34 mouse cellular contexts compared by ENCODE assay signal in the genomic region with DNA sequence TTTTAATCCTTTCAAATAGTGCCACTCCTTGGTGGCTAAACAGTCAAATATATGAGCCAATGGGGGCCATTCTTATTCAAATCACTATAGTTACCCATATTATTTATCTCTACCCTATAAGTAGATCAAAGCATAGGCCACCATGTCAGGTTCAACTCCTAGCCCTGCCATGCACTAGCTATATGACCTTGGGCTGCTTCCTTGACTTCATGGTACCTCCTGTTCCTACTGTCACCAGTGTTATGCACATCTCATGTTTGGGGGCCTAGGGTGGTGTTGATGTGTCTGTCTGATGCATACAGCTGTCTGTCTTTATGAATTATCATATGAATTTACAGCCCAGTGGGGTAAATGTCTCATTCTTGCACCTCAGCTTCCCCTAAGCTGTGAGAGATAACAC.
"Had no signal": no experiment of that assay in that cellular context is flagged by ENCODE, and none has a peak within 500 bp of the region (broad histone marks: within the 10 kb centered on the region; RNA-seq: fewer than 3 reads in every experiment).

No protein-coding gene starts in this region.

- H3K9me3 ChIP-seq: heart, embryonic 10.5 days; heart, embryonic 15.5 days; hindbrain, embryonic 12.5 days; hindbrain, embryonic 13.5 days; hindbrain, embryonic 15.5 days; intestine, embryonic 15.5 days had no signal

- H3K9ac ChIP-seq: heart, embryonic 12.5 days; heart, embryonic 13.5 days; heart, embryonic 15.5 days; hindbrain, embryonic 12.5 days; hindbrain, embryonic 13.5 days; hindbrain, embryonic 14.5 days; hindbrain, embryonic 15.5 days; intestine, embryonic 15.5 days; kidney, embryonic 15.5 days had no signal

- ATAC-seq: hindbrain, embryonic 16.5 days; hindbrain, postnatal 0 days; inflammation-experienced regulatory T-cells, adult 6 months; intestine, embryonic 15.5 days; intestine, embryonic 16.5 days; intestine, postnatal 0 days had no signal

- H3K4me2 ChIP-seq: heart, embryonic 11.5 days; heart, embryonic 12.5 days; heart, embryonic 13.5 days; heart, embryonic 15.5 days; hindbrain, embryonic 12.5 days; hindbrain, embryonic 13.5 days; hindbrain, embryonic 14.5 days; hindbrain, embryonic 15.5 days; intestine, embryonic 15.5 days; kidney, embryonic 15.5 days had no signal

- H3K27me3 ChIP-seq: heart, embryonic 12.5 days; heart, embryonic 13.5 days; heart, embryonic 15.5 days; hindbrain, embryonic 13.5 days; hindbrain, embryonic 15.5 days; intestine, embryonic 15.5 days; kidney, embryonic 15.5 days had no signal

- H3K36me3 ChIP-seq: heart, embryonic 10.5 days; heart, embryonic 12.5 days; heart, embryonic 13.5 days; heart, embryonic 15.5 days; hindbrain, embryonic 10.5 days; hindbrain, embryonic 12.5 days; hindbrain, embryonic 13.5 days; hindbrain, embryonic 15.5 days; intestine, embryonic 15.5 days; kidney, embryonic 15.5 days had no signal

- H3K27ac ChIP-seq: heart, embryonic 10.5 days; heart, embryonic 13.5 days; heart, embryonic 15.5 days; hindbrain, embryonic 10.5 days; hindbrain, embryonic 12.5 days; hindbrain, embryonic 13.5 days; hindbrain, embryonic 14.5 days; hindbrain, embryonic 15.5 days; hindbrain, postnatal 0 days; intestine, embryonic 15.5 days; kidney, embryonic 15.5 days; kidney, postnatal 0 days; layer of hippocampus, adult 2 months had no signal

- DNase-seq: heart, postnatal 10 days; heart, postnatal 14 days; heart, postnatal 4 days; kidney, adult 11 months; kidney, adult 18-20 months; kidney, adult 2 months; kidney, adult 8-10 months; kidney, adult 9 months; kidney, postnatal 10 days; kidney, postnatal 14 days; kidney, postnatal 25 days; kidney, postnatal 36 days; kidney, postnatal 4 days; layer of hippocampus, adult 9-11 months; layer of hippocampus, postnatal 36 days had no signal

- H3K4me3 ChIP-seq: heart, embryonic 10.5 days; heart, embryonic 12.5 days; heart, embryonic 13.5 days; heart, embryonic 15.5 days; hindbrain, embryonic 10.5 days; hindbrain, embryonic 12.5 days; hindbrain, embryonic 13.5 days; hindbrain, embryonic 15.5 days; intestine, embryonic 15.5 days; kidney, embryonic 15.5 days; layer of hippocampus, adult 2 months had no signal

- H3K4me1 ChIP-seq: heart, embryonic 15.5 days had no signal
